Mouse (Mus musculus): Measurements from ENCODE around the gene H6pd. TPM values are rescaled to one million over a fixed set of nuclear protein-coding genes. Genes with fewer than 3 reads are reported as not detected.
A peak's percentile ranks its signal among the peaks of the same experiment; 100 is the strongest.

The H6pd gene
- total and polyA plus RNA-seq, 2 experiments from 2014 or later, result 3.2 to 12.6 TPM

- no peaks in the 10 kb centered on the region; the same call in 1 of the 2 replicates for H3K27me3 ChIP-seq (ENCODE audit: insufficient read depth, low read length)
- ATAC-seq (ENCODE audit: low FRiP score) (no peak), DNase-seq (ENCODE audit: low spot score) (no peak)
These were observed 16.2 kb downstream of the H6pd start for GRCm38 (mm10) chr4:149992670-149993032.

GRCm38 (mm10) chr4:149991755-149992669, 16.8 kb downstream of the H6pd start:
- no peak for TF ChIP-seq CTCF (IDR thresholded peaks at IDR 0.05)
- 83% methylated on average over 13 of the region's 13 CpGs for WGBS

More at GRCm38 (mm10) chr4:149992670-149993032, 16.2 kb downstream of the H6pd start:
- H3K36me3 ChIP-seq (ENCODE audit: insufficient read depth, low read length), result no peaks in the 10 kb centered on the region
- H3K4me3 ChIP-seq (ENCODE audit: low read depth, low read length), result no peak overlapping the region
- TF ChIP-seq CTCF (IDR thresholded peaks at IDR 0.05), result no peak
- H3K4me1 ChIP-seq (ENCODE audit: insufficient read depth, low read length), result peaks cover 6% of the 10 kb centered on the region; the same call in 1 of the 2 replicates
- no peak overlapping the region for H3K9ac ChIP-seq (replicated peaks; ENCODE audit: low read length, poor library complexity, severe bottlenecking)
- 94% methylated on average over 8 of the region's 8 CpGs for whole genome bisulfite sequencing
- no peak overlapping the region for H3K4me2 ChIP-seq (ENCODE audit: low read depth, low read length, poor library complexity, severe bottlenecking)
- H3K27ac ChIP-seq (ENCODE audit: low read depth, low read length), result no peak overlapping the region
- no peaks in the 10 kb centered on the region for H3K9me3 ChIP-seq (ENCODE audit: low read length)

GRCm38 (mm10) chr4:149990954-149991633, 17.7 kb downstream of the H6pd start:
- DNase-seq (ENCODE audit: low spot score) (peak; percentile 39), ATAC-seq (ENCODE audit: low FRiP score) (no peak)
- Histone ChIP-seq H3K36me3 (ENCODE audit: insufficient read depth, low read length) (no peaks in the 10 kb centered on the region), H3K4me2 (ENCODE audit: low read depth, low read length, poor library complexity, severe bottlenecking) (no peak overlapping the region), H3K4me3 (ENCODE audit: low read depth, low read length) (no peak overlapping the region), H3K27me3 (ENCODE audit: insufficient read depth, low read length) (no peaks in the 10 kb centered on the region; the same call in 1 of the 2 replicates), H3K4me1 (ENCODE audit: insufficient read depth, low read length) (peaks cover 6% of the 10 kb centered on the region; the same call in 1 of the 2 replicates), H3K9ac (replicated peaks; ENCODE audit: low read length, poor library complexity, severe bottlenecking) (no peak overlapping the region), H3K9me3 (ENCODE audit: low read length) (no peaks in the 10 kb centered on the region), H3K27ac (ENCODE audit: low read depth, low read length) (no peak overlapping the region)
- 39% methylated on average over 9 of the region's 9 CpGs for WGBS
- no peak for TF ChIP-seq CTCF (IDR thresholded peaks at IDR 0.05)

More at GRCm38 (mm10) chr4:149991755-149992669, 16.8 kb downstream of the H6pd start:
- H3K9ac ChIP-seq (replicated peaks; ENCODE audit: low read length, poor library complexity, severe bottlenecking), result no peak overlapping the region
- DNase-seq (ENCODE audit: low spot score) (no peak), ATAC-seq (ENCODE audit: low FRiP score) (no peak)
- H3K9me3 ChIP-seq (ENCODE audit: low read length), result no peaks in the 10 kb centered on the region
- H3K27ac ChIP-seq (ENCODE audit: low read depth, low read length), result no peak overlapping the region
- no peaks in the 10 kb centered on the region for H3K36me3 ChIP-seq (ENCODE audit: insufficient read depth, low read length)
- H3K4me2 ChIP-seq (ENCODE audit: low read depth, low read length, poor library complexity, severe bottlenecking), result no peak overlapping the region
- H3K4me3 ChIP-seq (ENCODE audit: low read depth, low read length), result no peak overlapping the region
- peaks cover 6% of the 10 kb centered on the region; the same call in 1 of the 2 replicates for H3K4me1 ChIP-seq (ENCODE audit: insufficient read depth, low read length)
- no peaks in the 10 kb centered on the region; the same call in 1 of the 2 replicates for H3K27me3 ChIP-seq (ENCODE audit: insufficient read depth, low read length)

GRCm38 (mm10) chr4:149990212-149990953, 18.4 kb downstream of the H6pd start:
- no peak overlapping the region for H3K4me3 ChIP-seq (ENCODE audit: low read depth, low read length)
- ATAC-seq (ENCODE audit: low FRiP score) (peak; percentile 35; the same call in 1 of the 2 replicates), DNase-seq (ENCODE audit: low spot score) (peak; percentile 76)
- no peaks in the 10 kb centered on the region for H3K36me3 ChIP-seq (ENCODE audit: insufficient read depth, low read length)
- H3K9me3 ChIP-seq (ENCODE audit: low read length), result no peaks in the 10 kb centered on the region
- H3K4me1 ChIP-seq (ENCODE audit: insufficient read depth, low read length), result peaks cover 6% of the 10 kb centered on the region; the same call in 1 of the 2 replicates
- TF ChIP-seq CTCF (IDR thresholded peaks at IDR 0.05), result no peak
- 0 out of 2 replicates have a peak overlapping the region, but pooled peaks have one; percentile 13 for H3K9ac ChIP-seq (replicated peaks; ENCODE audit: low read length, poor library complexity, severe bottlenecking)
- H3K27me3 ChIP-seq (ENCODE audit: insufficient read depth, low read length), result no peaks in the 10 kb centered on the region; the same call in 1 of the 2 replicates
- H3K4me2 ChIP-seq (ENCODE audit: low read depth, low read length, poor library complexity, severe bottlenecking), result no peak overlapping the region
- WGBS, result 13% methylated on average over 8 of the region's 8 CpGs
- no peak overlapping the region for H3K27ac ChIP-seq (ENCODE audit: low read depth, low read length)

- no peaks in the 10 kb centered on the region for H3K36me3 ChIP-seq (ENCODE audit: insufficient read depth, low read length)
- peak overlapping the region; percentile 6; the same call in 1 of the 2 replicates for H3K4me3 ChIP-seq (ENCODE audit: low read depth, low read length)
- peak; percentile 92 for DNase-seq (ENCODE audit: low spot score)
- peak overlapping the region; percentile 46 for H3K4me2 ChIP-seq (ENCODE audit: low read depth, low read length, poor library complexity, severe bottlenecking)
- TF ChIP-seq CTCF (IDR thresholded peaks at IDR 0.05), result no peak
- ATAC-seq (ENCODE audit: low FRiP score), result peak; percentile 85
- H3K9me3 ChIP-seq (ENCODE audit: low read length), result no peaks in the 10 kb centered on the region
- peak overlapping the region; percentile 33; the same call in 1 of the 2 replicates for H3K9ac ChIP-seq (replicated peaks; ENCODE audit: low read length, poor library complexity, severe bottlenecking)
- H3K27me3 ChIP-seq (ENCODE audit: insufficient read depth, low read length), result no peaks in the 10 kb centered on the region; the same call in 1 of the 2 replicates
- peaks cover 6% of the 10 kb centered on the region; the same call in 1 of the 2 replicates for H3K4me1 ChIP-seq (ENCODE audit: insufficient read depth, low read length)
- WGBS, result 11% methylated on average over 21 of the region's 21 CpGs
- no peak overlapping the region for H3K27ac ChIP-seq (ENCODE audit: low read depth, low read length)
These were observed 19.8 kb downstream of the H6pd start for GRCm38 (mm10) chr4:149988931-149989556.
